Mouse (Mus musculus) heart, embryonic 16.5 days (tissue): ENCODE data around the gene Sfxn4. TPM values are rescaled to one million over a fixed set of nuclear protein-coding genes. Genes with fewer than 3 reads are reported as not detected.

Experiments used
- ATAC-seq: fragments of 200-750 bp; cut with Nextera tagmentation; replicated peaks from 2 replicates; pipeline ENCODE4 v1.8.0; 2017; ENCODE audit warnings: moderate number of reproducible peaks; ENCODE audit not compliant: insufficient read depth, low FRiP score; ENCODE audit errors: extremely low read depth
- H3K27ac ChIP-seq: fragments of 300-500 bp; sonication (generic); 2 replicates; pipeline ENCODE4 v1.5.1; 2014; ENCODE audit warnings: mild to moderate bottlenecking, low read length, control low read depth, moderate library complexity
- H3K27me3 ChIP-seq: fragments of 300-500 bp; sonication (generic); 2 replicates; pipeline ENCODE4 v1.6.1; 2014; ENCODE audit warnings: low read length, mixed read lengths; ENCODE audit not compliant: control insufficient read depth, insufficient read depth
- H3K36me3 ChIP-seq: fragments of 300-500 bp; sonication (generic); 2 replicates; pipeline ENCODE4 v1.6.1; 2014; ENCODE audit not compliant: control insufficient read depth, insufficient read depth
- H3K4me1 ChIP-seq: fragments of 300-500 bp; sonication (generic); 2 replicates; pipeline ENCODE4 v1.6.1; 2014; ENCODE audit warnings: low read length, mixed read lengths; ENCODE audit not compliant: control insufficient read depth, insufficient read depth
- H3K4me2 ChIP-seq: fragments of 300-500 bp; sonication (generic); 2 replicates; pipeline ENCODE4 v1.6.1; 2014; ENCODE audit warnings: low read depth, mild to moderate bottlenecking, control low read depth, low read length
- H3K4me3 ChIP-seq: fragments of 300-500 bp; sonication (generic); 2 replicates; pipeline ENCODE4 v1.5.1; 2014; ENCODE audit warnings: mild to moderate bottlenecking, control low read depth, low read length
- H3K9ac ChIP-seq: fragments of 300-500 bp; sonication (generic); 2 replicates; pipeline ENCODE4 v1.6.1; 2014; ENCODE audit warnings: low read length, control low read depth
- H3K9me3 ChIP-seq: fragments of 300-500 bp; sonication (generic); replicated peaks from 2 replicates; pipeline ENCODE4 v1.6.1; 2016; ENCODE audit warnings: low read length; ENCODE audit not compliant: control insufficient read depth
- WGBS: fragments of 180-500 bp; shearing (Covaris S2); extraction: QIAGEN DNeasy Blood & Tissue Kit; methylation state at CpG from one replicate; pipeline ENCODE4 v1.1.7; 2014; 5-methylcytosine and 5-hydroxymethylcytosine counted together
- polyA plus RNA-seq: library from polyadenylated mRNA; unstranded; fragments of >200 nt; fragmentation: Nextera tagmentation; extraction: Ambion mirVana; gene quantifications from 2 replicates; pipeline ENCODE4 v1.2.1, GENCODE M21; 2015

The Sfxn4 gene
- polyA plus RNA-seq, 1 experiment from 2014 or later: 8.2 TPM

- no peaks in the 10 kb centered on the region for H3K9me3 ChIP-seq
- ATAC-seq: peak; percentile 99
- WGBS: 2% methylated on average over 45 of the region's 45 CpGs
Measured at GRCm38 (mm10) chr19:60811098-60812035, 49.9 kb downstream of the Sfxn4 start, which contains the start of gene Fam45a. Fam45a (plus strand) TSS chr19:60811585.

GRCm38 (mm10) chr19:60809927-60810326 lies 51.4 kb downstream of the Sfxn4 start:
- Histone ChIP-seq H3K4me3 (no peak overlapping the region), H3K4me1 (peaks cover 12% of the 10 kb centered on the region), H3K4me2 (no peak overlapping the region), H3K27me3 (no peaks in the 10 kb centered on the region), H3K9ac (no peak overlapping the region), H3K27ac (no peak overlapping the region), H3K36me3 (peaks cover under 1% of the 10 kb centered on the region), H3K9me3 (no peaks in the 10 kb centered on the region)
- ATAC-seq: no peak
- WGBS: 61% methylated on average over 2 of the region's 2 CpGs

More at GRCm38 (mm10) chr19:60811098-60812035, 49.9 kb downstream of the Sfxn4 start, which contains the start of gene Fam45a:
- Histone ChIP-seq H3K4me2 (peak within 1 kb of the TSS; percentile 83), H3K9ac (peak within 1 kb of the TSS; percentile 83), H3K4me3 (peak within 1 kb of the TSS; percentile 76), H3K36me3 (peaks cover 5% of the 10 kb centered on the region), H3K27me3 (no peaks in the 10 kb centered on the region), H3K27ac (peak within 1 kb of the TSS; percentile 77), H3K4me1 (peaks cover 12% of the 10 kb centered on the region)

GRCm38 (mm10) chr19:60804903-60805302 lies 56.4 kb downstream of the Sfxn4 start:
- Histone ChIP-seq H3K36me3 (no peaks in the 10 kb centered on the region), H3K4me3 (no peak overlapping the region), H3K27me3 (no peaks in the 10 kb centered on the region), H3K4me2 (no peak overlapping the region), H3K9me3 (no peaks in the 10 kb centered on the region), H3K27ac (no peak overlapping the region), H3K9ac (no peak overlapping the region), H3K4me1 (no peaks in the 10 kb centered on the region)
- ATAC-seq: no peak
- 45% methylated on average over 2 of the region's 2 CpGs for WGBS

- Histone ChIP-seq H3K4me1 (no peaks in the 10 kb centered on the region), H3K9ac (no peak overlapping the region), H3K27ac (no peak overlapping the region), H3K27me3 (no peaks in the 10 kb centered on the region), H3K36me3 (no peaks in the 10 kb centered on the region), H3K4me3 (no peak overlapping the region), H3K4me2 (no peak overlapping the region), H3K9me3 (no peaks in the 10 kb centered on the region)
- 71% methylated on average over 7 of the region's 7 CpGs for WGBS
- ATAC-seq: no peak
Measured at GRCm38 (mm10) chr19:60799867-60800569, 61.3 kb downstream of the Sfxn4 start.

GRCm38 (mm10) chr19:60797415-60797814 lies 63.9 kb downstream of the Sfxn4 start:
- no peaks in the 10 kb centered on the region for H3K27me3 ChIP-seq
- WGBS: 84% methylated on average over 2 of the region's 2 CpGs
- ATAC-seq: no peak
- no peaks in the 10 kb centered on the region for H3K9me3 ChIP-seq
- no peak overlapping the region for H3K4me3 ChIP-seq
- H3K9ac ChIP-seq: no peak overlapping the region
- no peak overlapping the region for H3K4me2 ChIP-seq
- no peaks in the 10 kb centered on the region for H3K36me3 ChIP-seq
- no peak overlapping the region for H3K27ac ChIP-seq
- H3K4me1 ChIP-seq: no peaks in the 10 kb centered on the region

GRCm38 (mm10) chr19:60795244-60795643 lies 66.0 kb downstream of the Sfxn4 start:
- no peak for ATAC-seq

GRCm38 (mm10) chr19:60793170-60793707 lies 68.0 kb downstream of the Sfxn4 start:
- WGBS: 61% methylated on average over 2 of the region's 2 CpGs
- Histone ChIP-seq H3K4me1 (peaks cover 3% of the 10 kb centered on the region), H3K9me3 (no peaks in the 10 kb centered on the region), H3K27ac (no peak overlapping the region), H3K27me3 (no peaks in the 10 kb centered on the region), H3K9ac (no peak overlapping the region), H3K4me2 (no peak overlapping the region), H3K36me3 (no peaks in the 10 kb centered on the region), H3K4me3 (no peak overlapping the region)
- ATAC-seq: no peak

More at GRCm38 (mm10) chr19:60795244-60795643, 66.0 kb downstream of the Sfxn4 start:
- H3K4me2 ChIP-seq: no peak overlapping the region
- no peaks in the 10 kb centered on the region for H3K27me3 ChIP-seq
- H3K4me1 ChIP-seq: no peaks in the 10 kb centered on the region
- no peak overlapping the region for H3K9ac ChIP-seq
- H3K36me3 ChIP-seq: no peaks in the 10 kb centered on the region
- H3K9me3 ChIP-seq: no peaks in the 10 kb centered on the region
- no peak overlapping the region for H3K4me3 ChIP-seq
- no peak overlapping the region for H3K27ac ChIP-seq
- WGBS: 85% methylated on average over 2 of the region's 2 CpGs

GRCm38 (mm10) chr19:60791164-60791563 lies 70.1 kb downstream of the Sfxn4 start:
- Histone ChIP-seq H3K27me3 (no peaks in the 10 kb centered on the region), H3K4me2 (peak overlapping the region; percentile 69), H3K36me3 (no peaks in the 10 kb centered on the region), H3K4me3 (peak overlapping the region; percentile 81), H3K9me3 (no peaks in the 10 kb centered on the region), H3K27ac (peak overlapping the region; percentile 99), H3K4me1 (peaks cover 15% of the 10 kb centered on the region), H3K9ac (peak overlapping the region; percentile 95)
- no peak for ATAC-seq
- WGBS: 16% methylated on average over 9 of the region's 9 CpGs
